In genomic region chr4:88118750-88119395, GRCm38 (mm10) we compare ENCODE assay signal across 17 mouse cellular contexts. TPM values are rescaled to one million over a fixed set of nuclear protein-coding genes. Genes with fewer than 3 reads are reported as not detected.
DNase-seq lines count a peak whose midpoint lies in the region; ATAC-seq and TF ChIP-seq lines count a peak whose summit lies in the region.
"Had no signal": no experiment of that assay in that cellular context is flagged by ENCODE, and none has a peak within 500 bp of the region (broad histone marks: within the 10 kb centered on the region; RNA-seq: fewer than 3 reads in every experiment).

No protein-coding gene starts in this region.

- H3K27me3 ChIP-seq in midbrain, embryonic 11.5 days (ENCODE audit: control insufficient read depth, insufficient read depth, low read length): no peaks in the 10 kb centered on the region
- no peaks in the 10 kb centered on the region for H3K27me3 ChIP-seq in midbrain, embryonic 16.5 days (ENCODE audit: control insufficient read depth, insufficient read depth, low read depth, low read length)
- no peaks in the 10 kb centered on the region for H3K27me3 ChIP-seq in limb, embryonic 10.5 days (ENCODE audit: low read depth, poor library complexity, severe bottlenecking)
- no peaks in the 10 kb centered on the region for H3K27me3 ChIP-seq in forebrain, embryonic 16.5 days (replicated peaks; ENCODE audit: control insufficient read depth, insufficient read depth, low read length)
- no peaks in the 10 kb centered on the region for H3K27me3 ChIP-seq in heart, embryonic 10.5 days (ENCODE audit: insufficient read depth, poor library complexity, severe bottlenecking)
- no peaks in the 10 kb centered on the region for H3K27me3 ChIP-seq in kidney, adult 2 months (replicated peaks; ENCODE audit: control insufficient read depth, insufficient read depth, low read length)
- H3K27me3 ChIP-seq: heart, embryonic 15.5 days; lung, embryonic 15.5 days had no signal

- H3K9me3 ChIP-seq in midbrain, embryonic 11.5 days (ENCODE audit: control insufficient read depth, low read length): no peaks in the 10 kb centered on the region
- no peaks in the 10 kb centered on the region for H3K9me3 ChIP-seq in midbrain, embryonic 16.5 days (replicated peaks; ENCODE audit: control insufficient read depth, low read length, poor library complexity, severe bottlenecking)
- H3K9me3 ChIP-seq in limb, embryonic 10.5 days (replicated peaks): no peaks in the 10 kb centered on the region
- H3K9me3 ChIP-seq in forebrain, embryonic 16.5 days (ENCODE audit: control insufficient read depth, low read length): no peaks in the 10 kb centered on the region; the same call in 1 of the 2 replicates
- no peaks in the 10 kb centered on the region for H3K9me3 ChIP-seq in heart, embryonic 10.5 days
- H3K9me3 ChIP-seq: heart, embryonic 15.5 days; hindbrain, embryonic 10.5 days; lung, embryonic 15.5 days had no signal

- H3K27ac ChIP-seq in midbrain, embryonic 11.5 days (ENCODE audit: low read depth, low read length): no peak overlapping the region
- H3K27ac ChIP-seq in midbrain, embryonic 16.5 days (ENCODE audit: low read length): no peak overlapping the region
- H3K27ac ChIP-seq in limb, embryonic 10.5 days: peak overlapping the region; percentile 66
- no peak overlapping the region for H3K27ac ChIP-seq in forebrain, embryonic 16.5 days (ENCODE audit: low read length)
- no peak overlapping the region for H3K27ac ChIP-seq in heart, embryonic 10.5 days
- no peak overlapping the region for H3K27ac ChIP-seq in kidney, adult 2 months (ENCODE audit: insufficient read depth, low read depth, low read length)
- H3K27ac ChIP-seq: heart, embryonic 15.5 days; hindbrain, embryonic 10.5 days; lung, embryonic 15.5 days had no signal

- no peak for ATAC-seq in midbrain, embryonic 11.5 days (ENCODE audit: low FRiP score)
- ATAC-seq in midbrain, embryonic 16.5 days: no peak
- 0 out of 2 replicates have a peak, but pooled peaks have one; percentile 15 for ATAC-seq in megakaryocyte-erythroid progenitor cell, adult 5-6 weeks (replicated peaks; ENCODE audit: low FRiP score, low TSS enrichment, poor library complexity, severe bottlenecking)
- no peak for ATAC-seq in forebrain, embryonic 16.5 days
- ATAC-seq: intestine, embryonic 16.5 days had no signal

- WGBS in midbrain, embryonic 11.5 days: 82% methylated on average over 5 of the region's 5 CpGs
- 90% methylated on average over 5 of the region's 5 CpGs for WGBS in midbrain, embryonic 16.5 days
- 80% methylated on average over 5 of the region's 5 CpGs for WGBS in limb, embryonic 10.5 days
- 91% methylated on average over 5 of the region's 5 CpGs for WGBS in forebrain, embryonic 16.5 days
- 76% methylated on average over 5 of the region's 5 CpGs for WGBS in heart, embryonic 10.5 days
- 90% methylated on average over 5 of the region's 5 CpGs for WGBS in kidney, adult 2 months

- H3K9ac ChIP-seq in midbrain, embryonic 11.5 days (ENCODE audit: low read length): no peak overlapping the region
- no peak overlapping the region for H3K9ac ChIP-seq in midbrain, embryonic 16.5 days (ENCODE audit: low read depth, low read length)
- H3K9ac ChIP-seq in forebrain, embryonic 16.5 days (replicated peaks; ENCODE audit: low read depth, low read length): no peak overlapping the region
- H3K9ac ChIP-seq: heart, embryonic 15.5 days; lung, embryonic 15.5 days had no signal

- no peak for TF ChIP-seq CTCF in kidney, adult 2 months (conservative IDR thresholded peaks at IDR 0.05; ENCODE audit: insufficient read depth, insufficient read length, low read depth, low read length)

- H3K36me3 ChIP-seq in midbrain, embryonic 11.5 days (ENCODE audit: control insufficient read depth, insufficient read depth, low read length): no peaks in the 10 kb centered on the region
- H3K36me3 ChIP-seq in midbrain, embryonic 16.5 days (ENCODE audit: control insufficient read depth, insufficient read depth, low read length): no peaks in the 10 kb centered on the region
- H3K36me3 ChIP-seq in limb, embryonic 10.5 days: no peaks in the 10 kb centered on the region
- no peaks in the 10 kb centered on the region for H3K36me3 ChIP-seq in forebrain, embryonic 16.5 days (ENCODE audit: control insufficient read depth, insufficient read depth)
- H3K36me3 ChIP-seq in heart, embryonic 10.5 days: no peaks in the 10 kb centered on the region
- H3K36me3 ChIP-seq in kidney, adult 2 months (ENCODE audit: control insufficient read depth, insufficient read depth, low read length): no peaks in the 10 kb centered on the region
- H3K36me3 ChIP-seq: heart, embryonic 15.5 days; hindbrain, embryonic 10.5 days; lung, embryonic 15.5 days had no signal

- DNase-seq in midbrain, embryonic 11.5 days (ENCODE audit: low spot score, missing footprints): peak; percentile 60
- no peak for DNase-seq in limb, embryonic 10.5 days (ENCODE audit: low spot score)
- DNase-seq in heart, embryonic 10.5 days (ENCODE audit: low spot score): no peak
- DNase-seq in left cerebral cortex, adult 8-10 months (ENCODE audit: low spot score in 2 of 2): no peak
- no peak for DNase-seq in kidney, adult 2 months
- DNase-seq: adrenal gland, postnatal 36 days; cerebellum, postnatal 10 days; heart, adult 11 months; kidney, postnatal 36 days; retina, postnatal 1 day had no signal

- no peak overlapping the region for H3K4me3 ChIP-seq in midbrain, embryonic 11.5 days (ENCODE audit: low read depth, low read length)
- H3K4me3 ChIP-seq in midbrain, embryonic 16.5 days (ENCODE audit: low read depth, low read length): no peak overlapping the region
- H3K4me3 ChIP-seq in limb, embryonic 10.5 days: no peak overlapping the region
- no peak overlapping the region for H3K4me3 ChIP-seq in forebrain, embryonic 16.5 days (replicated peaks; ENCODE audit: low read length)
- H3K4me3 ChIP-seq in heart, embryonic 10.5 days: no peak overlapping the region
- H3K4me3 ChIP-seq in kidney, adult 2 months (ENCODE audit: insufficient read depth, low read depth, low read length): no peak overlapping the region
- H3K4me3 ChIP-seq: heart, embryonic 15.5 days; hindbrain, embryonic 10.5 days; lung, embryonic 15.5 days had no signal

- TF ChIP-seq POLR2A in kidney, adult 2 months (IDR thresholded peaks at IDR 0.05; ENCODE audit: low read depth, low read length): no peak

- no peaks in the 10 kb centered on the region for H3K4me1 ChIP-seq in midbrain, embryonic 11.5 days (ENCODE audit: control insufficient read depth, insufficient read depth, low read length)
- no peaks in the 10 kb centered on the region for H3K4me1 ChIP-seq in midbrain, embryonic 16.5 days (ENCODE audit: control insufficient read depth, insufficient read depth, low read length)
- peaks cover 23% of the 10 kb centered on the region for H3K4me1 ChIP-seq in limb, embryonic 10.5 days
- H3K4me1 ChIP-seq in forebrain, embryonic 16.5 days (replicated peaks; ENCODE audit: control insufficient read depth, insufficient read depth, low read length): no peaks in the 10 kb centered on the region
- H3K4me1 ChIP-seq in heart, embryonic 10.5 days: no peaks in the 10 kb centered on the region
- H3K4me1 ChIP-seq in kidney, adult 2 months (ENCODE audit: control insufficient read depth, insufficient read depth, low read length): no peaks in the 10 kb centered on the region
- H3K4me1 ChIP-seq: heart, embryonic 15.5 days; hindbrain, embryonic 10.5 days; lung, embryonic 15.5 days had no signal

- H3K4me2 ChIP-seq in midbrain, embryonic 11.5 days: no peak overlapping the region
- H3K4me2 ChIP-seq in midbrain, embryonic 16.5 days (ENCODE audit: low read length): no peak overlapping the region
- no peak overlapping the region for H3K4me2 ChIP-seq in forebrain, embryonic 16.5 days (ENCODE audit: low read length)
- H3K4me2 ChIP-seq: heart, embryonic 15.5 days; lung, embryonic 15.5 days had no signal

RNA-seq across cellular contexts. Expression of gene Focad, which starts 24.4 kb away (rescaled TPM):
- polyA plus RNA-seq in midbrain, embryonic 11.5 days (2014; fragmentation: Nextera tagmentation; extraction: Ambion mirVana): 18.5 and 19.7 TPM in 2 replicates
- polyA plus RNA-seq in midbrain, embryonic 16.5 days (2015; fragmentation: Nextera tagmentation; extraction: Ambion mirVana): 13.3 and 13.6 TPM in 2 replicates
- 13.9 and 14.1 TPM in 2 replicates for polyA plus RNA-seq in limb, embryonic 10.5 days (2016; fragmentation: Nextera tagmentation; extraction: Ambion mirVana)
- total RNA-seq in megakaryocyte-erythroid progenitor cell, adult 5-6 weeks (2014; fragmentation: Nextera tagmentation): 38.5 and 50.7 TPM in 2 replicates
- total RNA-seq in megakaryocyte-erythroid progenitor cell, adult 5-6 weeks (2017): 24.8 and 34.5 TPM in 2 replicates
- polyA plus RNA-seq in forebrain, embryonic 16.5 days (2015; fragmentation: Nextera tagmentation; extraction: Ambion mirVana): 21.1 and 23.4 TPM in 2 replicates
- polyA plus RNA-seq in heart, embryonic 10.5 days (2016; fragmentation: Nextera tagmentation; extraction: Ambion mirVana): 14.8 and 17.0 TPM in 2 replicates
- total RNA-seq in left cerebral cortex, adult 8-10 months (2022): 10 to 100 TPM; 52.1 to 70.4 (median 58.5) TPM
- polyA plus RNA-seq in kidney, adult 2 months (2012; rRNA removed): 6.8 TPM in 2 replicates
